Mouse (Mus musculus) frontal cortex, postnatal 10 days (tissue): ENCODE measurements at regions not wholly inside any gene's neighbourhood (a gene's known extent, or its start where the extent isn't known, plus 50 kb on each side); places are given as distances from the start of the nearest gene placed in this dataset.

Experiments used
- DNase-seq, 2 experiments: peaks; one replicate each; pipeline ENCODE4 v3.0.0; 2022; ENCODE audit warnings: low spot score in 2 of 2, mixed read lengths in 1 of 2

GRCm38 (mm10) chr2:46678366-46678765 is 1561.2 kb upstream of the Zeb2 start:
- no peak for DNase-seq

GRCm38 (mm10) chr2:46669517-46670291 is 1552.5 kb upstream of the Zeb2 start:
- DNase-seq = no peak

- no peak for DNase-seq
These were observed 1549.8 kb upstream of the Zeb2 start for GRCm38 (mm10) chr2:46666990-46667337.

GRCm38 (mm10) chr2:46666084-46666989 is 1549.1 kb upstream of the Zeb2 start:
- no peak for DNase-seq

- DNase-seq = no peak
These were observed 1544.7 kb upstream of the Zeb2 start for GRCm38 (mm10) chr2:46661876-46662275.

- no peak for DNase-seq
These were observed 1543.4 kb upstream of the Zeb2 start for GRCm38 (mm10) chr2:46660577-46660976.

GRCm38 (mm10) chr2:46655289-46655688 is 1538.1 kb upstream of the Zeb2 start:
- DNase-seq = no peak

GRCm38 (mm10) chr2:46652616-46653015 is 1535.4 kb upstream of the Zeb2 start:
- DNase-seq = no peak

- no peak for DNase-seq
These were observed 1529.2 kb upstream of the Zeb2 start for GRCm38 (mm10) chr2:46646366-46646765.

GRCm38 (mm10) chr2:46609217-46609616 is 1492.0 kb upstream of the Zeb2 start:
- no peak for DNase-seq

GRCm38 (mm10) chr2:46581773-46582172 is 1464.6 kb upstream of the Zeb2 start:
- DNase-seq = no peak

GRCm38 (mm10) chr2:46570416-46570815 is 1453.2 kb upstream of the Zeb2 start:
- DNase-seq = no peak

GRCm38 (mm10) chr2:46533395-46533794 is 1416.2 kb upstream of the Zeb2 start:
- DNase-seq = no peak

- no peak for DNase-seq
These were observed 1413.5 kb upstream of the Zeb2 start for GRCm38 (mm10) chr2:46530686-46531085.

GRCm38 (mm10) chr2:46525223-46525622 is 1408.0 kb upstream of the Zeb2 start:
- no peak for DNase-seq

GRCm38 (mm10) chr2:46524625-46525024 is 1407.4 kb upstream of the Zeb2 start:
- DNase-seq = no peak

- DNase-seq = no peak
These were observed 1404.2 kb upstream of the Zeb2 start for GRCm38 (mm10) chr2:46521147-46521965.

- no peak for DNase-seq
These were observed 1395.2 kb upstream of the Zeb2 start for GRCm38 (mm10) chr2:46512237-46513028.

- no peak for DNase-seq
These were observed 1389.8 kb upstream of the Zeb2 start for GRCm38 (mm10) chr2:46506951-46507350.

GRCm38 (mm10) chr2:46503074-46503473 is 1385.9 kb upstream of the Zeb2 start:
- no peak for DNase-seq

GRCm38 (mm10) chr2:46492299-46492698 is 1375.1 kb upstream of the Zeb2 start:
- no peak for DNase-seq
